Mouse (Mus musculus) lung, postnatal 14 days (tissue): ENCODE results near the gene Dlat.
"Not testable (repeated sequence)": the region's sequence is repeated elsewhere in the genome, so short reads cannot be mapped to it uniquely, and the experiment has no call there.

Experiments
- DNase-seq: peaks from one replicate; pipeline ENCODE4 v3.0.0; 2021

The Dlat gene

DNA sequence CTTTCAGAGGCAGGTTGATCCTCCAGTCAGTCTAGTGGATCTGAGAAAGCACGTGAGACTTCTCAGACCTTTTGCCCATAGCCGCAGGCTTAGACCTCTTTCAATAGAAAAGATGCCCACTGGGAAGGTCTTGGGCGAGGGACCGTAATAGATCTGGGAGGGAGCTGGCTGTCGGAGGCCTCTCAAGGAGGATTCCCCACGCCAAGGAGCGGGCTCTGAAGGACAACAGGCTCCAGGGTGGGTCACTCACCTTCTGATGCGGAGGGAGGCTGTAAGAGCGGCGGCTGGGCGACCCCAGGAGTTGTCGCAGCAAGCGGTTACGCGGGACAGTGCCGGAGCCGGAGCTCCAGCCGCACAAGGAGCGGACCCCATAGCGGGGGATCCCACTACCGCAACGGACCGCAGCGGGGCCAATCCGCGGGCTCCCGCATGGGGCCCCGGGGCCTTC lies 615 bp downstream of the Dlat start:
- no peak for DNase-seq

DNA sequence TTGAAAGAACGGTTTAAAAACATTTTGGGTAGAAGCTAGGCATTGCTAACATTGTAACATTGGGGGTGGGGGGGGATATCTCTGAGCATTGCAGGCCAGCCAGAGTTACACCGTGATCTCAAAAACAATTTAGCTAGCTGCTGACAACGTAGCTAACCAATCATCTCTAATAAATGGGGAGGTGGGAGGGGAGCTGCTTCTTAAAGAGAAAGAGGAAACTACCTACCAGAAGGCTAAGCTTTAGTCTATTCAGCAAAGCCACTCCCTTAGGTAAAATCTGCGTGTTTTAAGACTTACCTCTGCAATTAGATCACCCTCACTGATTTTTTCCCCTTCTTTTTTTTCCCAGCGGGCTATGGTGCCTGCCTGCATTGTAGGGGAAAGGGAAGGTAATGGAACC lies 1.2 kb downstream of the Dlat start:
- DNase-seq, result no peak

DNA sequence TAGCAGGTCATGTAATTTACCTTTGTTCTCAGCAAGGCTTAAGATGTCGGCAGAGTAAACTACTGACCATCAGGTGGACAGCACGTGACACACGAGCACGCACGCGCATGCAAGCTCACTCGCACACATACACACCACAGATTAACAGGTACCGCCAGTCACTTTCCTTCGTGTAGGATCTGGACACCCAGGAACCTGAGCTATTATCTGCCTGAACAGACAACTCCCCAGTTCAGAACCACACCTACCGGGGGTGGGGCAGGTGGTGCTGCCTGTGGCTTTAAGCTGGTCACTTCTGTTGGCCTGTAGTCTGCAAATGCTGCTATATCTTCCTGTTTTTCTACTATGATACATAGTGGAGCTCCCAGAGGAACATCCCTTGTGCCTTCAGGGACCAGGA lies 9.1 kb downstream of the Dlat start:
- DNase-seq, result no peak

DNA sequence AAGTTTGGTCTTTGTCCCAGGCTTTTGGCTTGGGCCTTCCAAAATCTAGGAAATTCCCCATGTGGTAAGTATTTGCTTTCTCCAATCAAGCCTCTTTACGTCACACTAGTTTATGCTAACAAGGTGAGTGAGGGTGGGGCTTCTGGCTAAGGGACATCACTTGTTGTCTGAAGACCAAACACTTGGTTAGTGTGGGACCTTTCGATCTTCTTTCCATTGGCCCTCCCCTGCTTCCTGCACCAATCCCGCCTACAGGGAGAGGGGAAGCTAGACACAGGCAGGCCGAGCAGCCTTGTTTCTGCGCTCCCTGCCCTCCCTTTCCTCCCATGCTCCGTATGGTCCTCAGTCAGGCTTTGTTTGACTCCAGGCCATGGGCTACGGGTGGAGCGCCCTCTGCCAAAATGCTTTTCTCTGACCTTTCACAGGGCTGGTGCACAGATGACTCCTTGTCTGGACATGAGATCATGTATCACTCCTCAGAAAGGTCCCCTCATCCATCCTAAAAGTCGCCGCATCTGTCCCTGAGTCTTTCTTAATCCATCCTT lies 12.7 kb downstream of the Dlat start:
- no peak for DNase-seq

DNA sequence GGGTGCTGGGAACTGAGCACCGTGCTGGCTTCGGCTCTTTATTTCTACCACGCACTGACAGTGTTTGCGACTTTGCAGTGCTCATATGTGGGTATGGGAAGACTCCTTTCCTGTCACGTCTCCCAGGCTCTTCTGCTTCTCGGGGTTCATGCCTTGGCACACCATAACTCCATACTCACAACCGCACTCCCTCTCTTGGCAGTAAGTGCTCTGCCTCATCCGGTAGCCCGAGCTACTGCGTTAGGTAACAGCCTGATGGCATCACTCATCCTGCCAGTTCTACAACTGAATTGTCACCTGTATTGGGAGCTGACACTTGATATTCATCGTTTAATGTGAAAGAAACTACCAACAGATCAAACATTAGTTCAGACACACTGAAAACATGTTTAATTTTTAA lies 25.3 kb downstream of the Dlat start:
- no peak for DNase-seq

DNA sequence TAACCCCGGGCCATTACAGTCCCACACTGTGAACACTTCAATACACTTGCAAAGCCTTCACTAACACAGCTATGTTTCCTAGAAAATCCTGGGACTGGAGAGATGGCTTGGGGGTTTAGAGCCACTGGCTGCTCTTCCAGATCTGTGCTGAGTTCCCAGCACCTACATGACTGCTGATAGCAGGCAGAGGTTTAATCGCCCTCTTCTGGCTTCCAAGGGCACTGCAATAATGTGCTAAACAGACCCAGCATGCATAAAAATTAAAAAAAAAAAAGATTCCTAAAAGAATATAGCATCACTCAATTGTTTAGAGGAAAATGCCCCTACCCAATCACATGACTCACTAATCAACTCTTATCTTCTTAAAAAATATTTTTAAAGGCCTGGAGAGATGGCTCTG lies 26.5 kb downstream of the Dlat start:
- DNase-seq, result no peak

DNA sequence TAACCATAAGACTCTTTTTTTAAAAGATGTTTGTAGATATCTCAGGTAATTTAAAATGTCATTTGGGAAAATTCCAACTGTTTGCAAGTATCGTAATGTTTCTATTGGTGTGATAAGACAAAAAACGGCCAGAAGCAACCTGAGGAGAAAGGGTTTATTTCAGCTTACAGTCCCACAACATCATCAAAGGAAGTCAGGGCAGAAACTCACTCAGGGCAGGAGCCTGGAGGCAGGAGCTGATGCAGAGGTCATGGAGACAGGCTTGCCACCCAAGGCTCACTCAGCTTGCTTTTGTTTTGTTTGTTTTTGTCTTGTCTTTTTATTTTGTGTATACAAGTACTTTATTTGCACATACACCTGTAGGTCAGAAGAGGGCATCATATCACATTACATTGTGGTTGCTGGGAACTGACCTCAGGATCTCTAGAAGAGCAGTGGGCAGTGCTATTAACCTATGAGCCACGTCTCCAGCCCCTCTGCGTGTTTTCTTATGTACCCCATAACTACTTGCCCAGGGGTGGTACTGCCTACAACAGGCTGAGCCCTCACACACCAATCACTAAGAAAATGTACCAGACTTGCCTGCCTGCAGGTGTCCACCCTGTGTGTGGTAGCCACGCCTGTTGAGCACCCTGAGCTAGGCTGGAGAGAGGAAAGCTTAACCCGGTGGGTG lies 27.4 kb downstream of the Dlat start:
- no peak for DNase-seq

DNA sequence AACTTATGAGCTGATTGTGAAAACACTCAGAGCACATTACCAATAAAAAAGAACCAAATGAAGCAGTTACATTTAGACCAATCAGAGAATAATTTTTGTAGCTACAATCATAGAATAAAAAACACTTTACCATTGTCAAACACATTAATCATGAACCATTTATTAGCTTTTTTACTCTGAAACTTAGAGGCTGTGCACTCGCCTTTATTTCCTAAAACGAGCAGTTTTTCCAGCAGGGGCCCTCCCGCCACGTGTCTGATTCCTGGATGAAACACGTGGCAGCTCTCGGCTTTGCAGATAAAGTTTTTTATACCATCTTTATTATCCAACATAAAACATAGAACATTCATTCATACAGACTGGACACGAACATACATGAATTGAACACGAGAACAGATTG lies 28.7 kb downstream of the Dlat start:
- not testable (repeated sequence) for DNase-seq

DNA sequence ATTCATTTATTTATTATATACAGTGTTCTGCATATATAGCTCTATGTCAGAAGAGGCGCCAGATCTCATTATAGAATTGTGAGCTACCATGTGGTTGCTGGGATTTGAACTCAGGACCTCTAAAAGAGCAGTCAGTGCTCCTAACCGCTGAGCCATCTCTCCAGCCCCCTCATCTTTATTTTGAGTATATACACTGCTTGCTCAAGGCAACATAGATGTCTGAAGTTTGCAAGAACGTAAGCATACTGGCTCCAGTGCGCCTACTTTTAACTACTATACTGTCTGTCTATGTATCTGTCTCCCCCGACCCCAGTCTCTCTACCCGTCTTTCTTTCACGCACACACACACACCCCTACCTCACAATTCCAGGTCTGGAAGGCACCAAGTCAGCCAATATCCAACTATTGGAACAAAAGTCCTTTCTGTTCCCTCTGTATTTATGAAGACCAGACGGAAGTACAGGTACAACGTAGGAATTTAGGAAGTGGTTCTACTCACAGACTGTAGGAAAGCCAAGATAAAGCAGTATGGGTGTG lies 41.7 kb downstream of the Dlat start:
- DNase-seq, result no peak

DNA sequence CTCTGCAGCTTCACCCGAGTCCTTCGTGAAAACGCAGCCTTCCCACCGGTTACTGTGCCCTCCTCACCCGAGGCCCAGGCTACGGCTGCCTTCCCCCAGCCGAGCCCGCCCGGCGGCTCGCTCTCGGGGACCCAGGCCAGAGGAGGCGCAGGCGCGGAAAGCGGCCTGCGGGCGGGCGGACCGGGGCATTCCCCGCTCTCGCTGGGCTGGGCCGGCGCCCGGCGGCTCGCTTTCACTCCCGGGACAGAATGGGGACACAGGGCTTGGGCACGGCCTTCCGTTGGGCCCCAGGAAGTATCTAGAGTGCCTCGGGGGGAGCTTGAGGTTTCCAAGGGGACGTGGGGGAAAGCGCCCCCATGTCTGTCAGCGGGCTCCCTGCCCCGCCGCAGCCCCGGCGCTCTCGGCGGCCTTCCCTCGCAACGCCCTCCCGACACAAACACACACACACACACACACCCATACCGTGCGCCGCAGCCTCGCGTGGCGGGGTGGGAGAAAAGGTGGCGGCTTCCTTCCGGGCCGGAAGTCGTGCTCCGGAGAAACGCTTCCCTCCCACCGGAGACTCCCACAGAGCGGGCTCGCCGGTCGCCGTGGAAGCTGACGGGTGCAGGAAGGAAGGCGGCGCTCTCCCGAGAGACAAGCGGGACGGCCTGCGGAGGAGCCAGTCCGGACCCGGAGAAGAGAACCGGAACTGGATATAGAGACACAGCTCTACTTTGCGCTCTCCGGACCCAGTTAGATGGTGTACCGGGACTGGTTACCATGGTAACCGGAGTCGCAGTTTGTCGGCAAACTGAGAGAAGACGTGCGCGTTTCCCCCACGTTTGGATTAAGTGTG lies 42.6 kb downstream of the Dlat start, which contains the start of the genes Pih1d2 and Nkapd1:
Gene Pih1d2, plus strand, starts transcription at position 556 of the 838 bp plus-strand sequence.
Gene Nkapd1, minus strand, starts transcription at position 699 of the 838 bp plus-strand sequence.
- DNase-seq, result peak; percentile 90

DNA sequence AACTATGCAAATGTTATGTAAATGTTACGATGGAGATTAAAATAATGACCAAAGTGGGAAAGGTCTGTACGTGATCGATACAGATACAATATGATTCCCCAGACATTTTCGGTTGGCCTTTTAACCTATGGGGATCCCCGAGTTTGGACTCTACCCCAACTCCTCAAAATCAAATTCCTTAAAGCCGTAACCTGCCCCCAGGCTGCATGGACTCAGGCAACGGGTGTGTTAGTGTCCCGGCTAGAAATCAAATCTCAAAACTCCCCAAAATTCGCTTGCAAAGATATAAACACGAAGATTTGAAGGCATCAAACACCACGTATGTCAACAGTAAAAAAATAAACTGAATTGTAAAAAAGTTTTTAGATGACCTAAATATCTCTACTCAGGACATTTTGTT lies 43.4 kb downstream of the Dlat start:
- no peak for DNase-seq

DNA sequence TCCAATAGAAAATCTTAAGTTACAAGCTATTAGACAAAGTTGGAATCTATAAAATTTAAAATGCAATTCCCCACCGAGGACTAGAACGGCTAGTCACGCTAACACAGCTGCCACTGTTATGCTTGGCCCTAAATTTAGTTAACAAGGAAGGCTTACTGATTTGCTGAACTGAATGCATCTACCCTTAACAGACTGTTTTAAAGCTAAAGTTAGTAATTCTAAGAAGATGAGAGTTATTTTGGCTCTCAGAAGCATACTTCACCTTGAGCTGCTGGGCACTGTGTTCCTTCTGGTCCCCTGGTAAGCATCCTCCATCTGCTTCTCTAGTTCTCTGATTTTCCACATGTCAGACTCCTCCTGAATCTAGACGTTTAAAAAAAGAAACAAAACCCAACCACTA lies 47.5 kb downstream of the Dlat start:
- no peak for DNase-seq

DNA sequence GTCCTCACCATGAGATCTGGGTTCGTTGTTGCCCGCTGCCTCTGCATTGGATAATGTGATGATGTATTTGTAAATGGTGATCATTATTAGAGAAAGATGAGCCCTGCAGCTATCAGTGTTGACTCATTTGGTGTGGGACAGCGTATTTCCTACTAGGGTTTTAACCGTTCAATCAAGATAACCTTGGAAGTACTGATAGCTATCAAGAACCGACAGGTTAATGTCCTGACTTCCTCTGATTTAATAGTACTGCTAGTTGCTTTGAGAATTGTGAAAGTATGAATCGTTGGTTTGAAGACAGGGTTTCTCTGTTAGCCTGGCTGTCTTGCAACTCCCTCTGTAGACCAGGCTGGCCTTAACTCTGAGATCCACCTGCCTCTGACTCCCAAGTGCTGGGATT lies 55.2 kb downstream of the Dlat start:
- no peak for DNase-seq

DNA sequence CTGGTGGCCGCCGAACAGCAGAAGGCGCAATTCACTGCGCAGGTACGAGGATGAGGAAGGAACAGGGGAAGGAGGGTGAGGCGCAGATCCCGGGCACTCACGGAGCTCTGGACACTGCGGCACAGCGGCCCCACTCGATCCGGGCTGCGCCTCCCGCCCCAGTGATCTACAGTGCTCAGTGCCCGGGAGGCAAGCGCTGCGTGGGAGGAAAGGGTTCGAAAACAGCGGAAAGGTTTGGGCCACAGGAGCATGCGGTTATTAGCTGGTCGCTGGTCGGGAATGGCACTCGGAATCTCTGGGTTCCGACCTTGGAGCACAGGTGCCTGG lies 55.6 kb downstream of the Dlat start:
- DNase-seq, result no peak

DNA sequence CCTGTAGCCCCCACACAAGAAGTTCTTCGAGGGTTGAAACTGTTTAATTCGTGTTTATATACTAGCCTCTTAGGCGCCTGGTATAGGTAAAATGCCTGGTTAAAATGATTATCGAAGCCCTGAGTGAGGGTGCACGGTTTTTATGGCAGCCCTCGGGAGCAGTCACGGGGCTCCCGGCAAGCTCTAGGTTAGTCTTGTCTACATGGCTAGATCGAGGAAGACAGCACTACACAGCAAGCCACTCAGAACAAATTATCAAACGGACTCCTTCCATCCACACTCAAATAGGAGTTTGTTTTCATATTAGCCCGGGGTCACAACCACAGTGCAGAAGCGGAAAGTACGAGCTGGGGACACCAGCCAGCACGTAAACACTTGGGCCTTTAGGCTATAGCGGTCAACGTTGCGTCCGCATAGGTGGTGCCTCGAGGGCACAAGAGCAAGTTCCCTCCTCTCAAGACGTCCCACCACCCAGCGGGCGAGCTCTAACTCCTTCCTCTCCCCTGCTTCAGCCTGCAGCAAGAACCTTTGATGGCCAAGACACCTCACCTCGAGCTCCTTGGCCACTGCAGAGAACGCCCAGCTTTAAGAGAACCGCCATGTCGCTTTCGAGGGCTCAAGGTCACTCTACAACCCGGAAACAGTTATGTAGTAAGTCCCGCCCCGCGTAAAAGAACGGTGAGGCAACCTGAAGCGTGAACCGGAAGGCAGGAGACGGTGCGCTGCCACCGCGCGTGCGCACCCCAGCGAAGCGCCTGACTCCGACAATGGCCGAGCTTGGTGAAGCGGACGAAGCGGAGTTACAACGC lies 56.2 kb downstream of the Dlat start, which contains the start of the genes Sdhd and Timm8b:
Gene Sdhd, minus strand, starts transcription at position 624 of the 809 bp plus-strand sequence.
Gene Timm8b, plus strand, starts transcription at position 722 of the 809 bp plus-strand sequence.
- DNase-seq, result peak; percentile 92

DNA sequence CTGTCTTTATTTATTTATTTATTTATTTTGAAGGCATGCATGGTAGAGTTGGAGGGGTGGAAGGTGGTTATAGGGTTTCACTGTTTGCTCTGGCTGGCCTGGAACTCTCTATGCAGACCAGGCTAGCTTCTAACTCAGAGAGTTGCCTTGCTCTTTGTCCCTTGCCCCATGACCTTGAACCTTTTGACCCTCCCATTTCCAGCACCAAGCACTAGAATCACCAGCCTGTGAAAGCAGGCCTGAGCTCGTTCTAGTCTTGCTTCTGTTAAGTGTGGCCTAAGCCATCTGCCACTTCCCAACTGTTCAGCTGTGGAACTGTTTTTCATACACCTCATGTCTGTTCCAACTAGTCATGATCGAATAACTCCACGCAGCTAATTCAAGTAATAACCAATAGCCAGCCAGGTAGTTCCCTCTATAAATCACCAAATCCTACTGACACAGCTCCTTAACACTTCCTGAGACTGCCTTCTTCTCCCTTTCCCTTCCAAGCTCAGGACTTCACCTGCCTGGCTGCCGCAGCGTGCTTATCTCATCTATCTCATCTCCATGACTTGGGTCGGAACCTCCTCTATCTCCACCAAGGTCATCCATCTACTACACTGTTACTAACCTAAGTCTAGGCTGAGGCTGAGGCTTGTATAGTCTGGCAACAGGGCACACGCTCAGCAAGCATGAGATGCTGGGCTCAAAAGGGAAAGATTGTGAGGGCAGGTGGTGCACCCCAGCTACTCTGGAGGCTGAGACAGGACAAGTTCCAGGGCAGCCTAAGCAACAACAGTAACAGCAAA lies 57.3 kb downstream of the Dlat start:
- no peak for DNase-seq

DNA sequence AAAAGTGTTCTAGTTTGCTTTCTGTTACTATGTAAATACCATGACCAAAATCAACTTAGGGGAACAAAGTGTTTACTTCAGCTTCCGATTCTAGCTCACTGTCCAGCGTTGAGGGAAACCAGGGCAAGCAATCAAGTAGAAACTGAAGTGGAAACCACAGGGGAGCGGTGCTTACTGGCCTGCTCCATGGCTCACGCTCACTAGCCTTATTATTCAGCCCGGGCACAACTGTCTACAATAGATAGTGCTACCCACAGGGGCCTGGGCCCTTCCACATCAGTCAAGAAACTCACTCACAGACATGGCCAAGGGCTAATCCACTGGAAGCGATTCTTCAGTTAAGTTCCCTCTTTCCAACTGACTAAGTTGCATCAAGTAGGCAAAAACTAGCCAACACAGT lies 58.0 kb downstream of the Dlat start:
- DNase-seq, result no peak

DNA sequence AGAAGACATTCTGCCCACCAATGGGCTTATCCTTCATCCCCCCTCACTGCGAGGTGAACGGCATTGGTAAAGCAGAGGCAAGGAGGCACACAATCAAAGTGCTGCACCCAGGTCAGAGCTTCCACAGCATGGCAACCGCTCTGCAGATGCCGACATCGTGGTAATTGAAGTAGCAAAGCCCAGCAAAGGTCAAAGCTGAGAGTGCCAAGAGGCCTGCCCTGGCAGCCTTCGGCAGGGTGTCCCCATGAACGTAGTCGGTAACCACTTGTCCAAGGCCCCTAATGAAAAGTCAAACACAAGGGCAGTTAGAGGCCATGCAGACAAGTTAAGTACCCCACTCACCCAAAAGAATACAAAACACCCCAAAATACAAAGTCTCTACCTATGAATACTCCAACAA lies 62.6 kb downstream of the Dlat start:
- no peak for DNase-seq

DNA sequence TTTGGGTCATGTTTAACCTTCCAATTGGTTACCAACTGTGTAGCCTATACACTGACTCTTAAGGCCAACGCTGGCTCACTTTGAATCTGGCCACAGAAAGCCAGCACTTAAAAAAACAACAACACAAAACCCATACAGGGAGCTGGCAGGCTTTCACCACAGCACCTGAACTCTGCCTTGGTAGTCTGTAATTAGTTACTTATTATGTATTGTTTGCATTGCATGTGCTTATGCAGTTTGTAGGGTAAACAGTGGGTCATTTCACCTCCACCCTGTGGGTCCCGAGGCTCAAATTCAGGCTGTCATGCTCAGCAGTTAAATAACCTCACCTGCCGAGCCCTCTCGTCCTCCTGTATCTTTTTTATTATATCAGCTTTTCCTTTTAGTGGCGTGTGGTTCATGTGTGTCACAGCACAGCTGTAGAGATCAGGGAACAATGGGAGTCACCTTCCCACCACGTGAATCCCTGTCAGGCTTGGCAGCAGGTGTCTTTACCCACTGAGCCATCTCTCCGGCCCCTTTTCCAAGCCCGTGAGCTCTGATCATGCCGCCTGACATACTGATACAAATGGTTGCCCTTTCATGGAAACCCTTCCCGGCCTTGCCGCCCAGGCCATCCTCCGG lies 64.7 kb downstream of the Dlat start:
- no peak for DNase-seq

DNA sequence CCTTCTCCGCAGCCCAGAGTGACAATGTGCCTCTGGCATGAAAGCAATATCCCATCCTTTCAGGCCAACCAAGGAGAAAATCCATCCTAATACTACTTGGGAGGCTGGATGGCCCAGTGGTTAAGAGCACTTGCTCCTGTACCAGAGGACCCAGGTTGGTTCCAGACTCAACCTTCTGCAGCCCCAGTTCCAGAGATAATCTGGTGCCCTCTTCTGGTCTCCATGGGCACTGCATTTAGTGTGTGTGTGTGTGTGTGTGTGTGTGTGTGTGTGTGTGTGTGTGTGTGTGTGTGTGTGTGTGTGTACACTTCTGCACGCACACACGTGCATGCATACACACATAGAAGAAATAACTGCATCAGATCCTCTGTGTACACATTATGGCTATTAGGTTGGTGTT lies 66.0 kb downstream of the Dlat start:
- DNase-seq, result peak; percentile 39

DNA sequence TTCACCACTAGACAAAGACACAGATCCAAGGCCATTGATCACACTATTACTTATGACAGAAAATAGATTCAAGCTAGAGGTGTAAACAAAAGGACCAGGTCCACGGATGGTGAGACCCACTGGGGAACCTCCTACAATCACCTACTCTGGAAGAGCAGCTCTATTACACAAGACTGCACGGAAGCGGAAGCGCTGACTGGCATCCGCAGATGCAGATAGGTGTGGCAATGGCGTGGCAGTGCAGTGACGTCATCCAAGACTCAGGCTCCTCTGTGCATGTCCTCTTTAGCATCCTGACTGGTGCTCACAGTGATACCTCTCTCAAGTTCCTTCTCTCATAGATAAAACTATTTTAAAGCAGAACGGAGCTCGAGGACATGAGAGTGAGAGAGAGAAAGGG lies 66.6 kb downstream of the Dlat start:
- no peak for DNase-seq
